Mouse (Mus musculus) liver, embryonic 14.5 days (tissue): ENCODE measurements around the gene Gm49361.

Source experiments
- CTCF ChIP-seq: IDR thresholded peaks from 2 replicates; pipeline ENCODE4 v1.5.1; 2016; ENCODE audit warnings: antibody characterized with exemption, low read depth, control low read depth
- EP300 ChIP-seq: IDR thresholded peaks from 2 replicates; pipeline ENCODE4 v1.6.1; 2016; ENCODE audit warnings: antibody characterized with exemption, low read depth

GRCm38 (mm10) chr14:57732668-57733293 lies 13.1 kb downstream of the Gm49361 start:
- TF ChIP-seq CTCF (no peak), EP300 (no peak)
